Mouse (Mus musculus) heart, embryonic 11.5 days (tissue): ENCODE measurements around the gene Mgmt. TPM values are rescaled to one million over a fixed set of nuclear protein-coding genes. Genes with fewer than 3 reads are reported as not detected.
A peak's percentile ranks its signal among the peaks of the same experiment; 100 is the strongest.

Source experiments
- ATAC-seq: fragments of 200-750 bp; cut with Nextera tagmentation; replicated peaks from 2 replicates; pipeline ENCODE4 v1.8.0; 2017; ENCODE audit warnings: moderate library complexity; ENCODE audit not compliant: insufficient number of reproducible peaks, low FRiP score, low TSS enrichment
- H3K27ac ChIP-seq: fragments of 300-500 bp; sonication (generic); 2 replicates; pipeline ENCODE4 v1.5.1; 2014; ENCODE audit warnings: mild to moderate bottlenecking, low read depth, low read length
- H3K27me3 ChIP-seq: fragments of 300-500 bp; sonication (generic); 2 replicates; pipeline ENCODE4 v1.6.1; 2014; ENCODE audit warnings: mild to moderate bottlenecking, low read length, mixed read lengths; ENCODE audit not compliant: control insufficient read depth, insufficient read depth
- H3K36me3 ChIP-seq: fragments of 300-500 bp; sonication (generic); 2 replicates; pipeline ENCODE4 v1.6.1; 2014; ENCODE audit warnings: mild to moderate bottlenecking, low read length, moderate library complexity, mixed read lengths; ENCODE audit not compliant: control insufficient read depth, insufficient read depth
- H3K4me1 ChIP-seq: fragments of 300-500 bp; sonication (generic); 2 replicates; pipeline ENCODE4 v1.6.1; 2014; ENCODE audit warnings: low read length; ENCODE audit not compliant: control insufficient read depth, insufficient read depth
- H3K4me2 ChIP-seq: fragments of 300-500 bp; sonication (generic); 2 replicates; pipeline ENCODE4 v1.6.1; 2014; ENCODE audit warnings: mild to moderate bottlenecking, moderate library complexity
- H3K4me3 ChIP-seq: fragments of 300-500 bp; sonication (generic); 2 replicates; pipeline ENCODE4 v1.5.1; 2014; ENCODE audit warnings: low read depth, low read length
- H3K9ac ChIP-seq: fragments of 300-500 bp; sonication (generic); 2 replicates; pipeline ENCODE4 v1.6.1; 2014; ENCODE audit warnings: mild to moderate bottlenecking, low read depth, low read length, moderate library complexity
- H3K9me3 ChIP-seq: fragments of 300-500 bp; sonication (generic); replicated peaks from 2 replicates; pipeline ENCODE4 v1.6.1; 2016; ENCODE audit warnings: low read length; ENCODE audit not compliant: control insufficient read depth
- WGBS: fragments of 180-500 bp; shearing (Covaris S2); extraction: QIAGEN DNeasy Blood & Tissue Kit; methylation state at CpG from one replicate; pipeline ENCODE4 v1.1.7; 2014; ENCODE audit not compliant: insufficient replicate concordance; 5-methylcytosine and 5-hydroxymethylcytosine counted together
- polyA plus RNA-seq: library from polyadenylated mRNA; unstranded; fragments of >200 nt; fragmentation: Nextera tagmentation; extraction: Ambion mirVana; gene quantifications from 2 replicates; pipeline ENCODE4 v1.2.1, GENCODE M21; 2014

Mgmt gene
- polyA plus RNA-seq, 1 experiment from 2014 or later = 5.6 TPM

DNA sequence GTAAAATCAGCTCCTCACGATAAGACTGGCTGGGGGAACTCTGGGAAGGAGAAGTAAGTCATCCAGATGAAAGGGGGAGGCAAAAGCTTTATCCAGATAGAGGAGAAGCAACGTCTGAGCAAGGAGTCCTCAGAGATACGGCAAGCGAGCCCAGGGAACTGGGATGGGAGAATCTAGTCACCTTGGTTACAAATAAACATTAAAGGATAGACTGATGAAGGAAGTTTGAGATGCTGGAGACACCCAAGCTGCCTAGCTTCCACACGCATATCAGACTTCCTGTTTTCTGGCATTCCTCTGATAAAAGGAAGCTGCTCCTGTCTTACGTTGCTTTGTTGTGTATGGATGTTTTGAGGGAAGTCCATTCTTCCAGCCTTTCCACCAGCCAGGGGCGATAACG, 42.5 kb upstream of the Mgmt start:
- H3K36me3 ChIP-seq = no peaks in the 10 kb centered on the region
- no peak overlapping the region for H3K9ac ChIP-seq
- H3K4me3 ChIP-seq = no peak overlapping the region
- 40% methylated on average over 8 of the region's 8 CpGs for WGBS
- ATAC-seq = no peak
- no peak overlapping the region for H3K4me2 ChIP-seq
- 0 out of 2 replicates have a peak, but pooled peaks cover 2% of the 10 kb centered on the region for H3K4me1 ChIP-seq
- no peaks in the 10 kb centered on the region for H3K9me3 ChIP-seq
- 0 out of 2 replicates have a peak overlapping the region, but pooled peaks have one; percentile 41 for H3K27ac ChIP-seq
- H3K27me3 ChIP-seq = no peaks in the 10 kb centered on the region

DNA sequence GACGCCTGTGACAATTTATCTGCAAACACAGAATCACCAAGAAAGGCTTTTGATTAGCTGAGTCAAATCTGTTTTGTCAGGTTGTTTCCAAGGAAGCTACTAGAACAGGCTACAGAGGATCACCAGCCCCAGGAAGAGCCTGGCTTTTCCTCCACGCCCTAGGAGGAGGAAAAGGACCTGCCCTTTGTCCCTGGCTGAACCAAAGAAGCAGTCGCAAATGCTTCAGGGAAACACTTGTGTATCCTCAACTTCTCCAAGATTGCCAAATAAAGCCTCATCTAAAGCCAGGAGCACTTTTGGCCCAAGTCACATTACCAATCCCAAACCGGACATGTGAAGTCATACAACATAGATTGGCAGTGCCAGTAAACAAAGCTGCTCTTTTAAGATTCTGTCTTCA, 41.7 kb upstream of the Mgmt start:
- no peak for ATAC-seq
- H3K27ac ChIP-seq = peak overlapping the region; percentile 41; the same call in 1 of the 2 replicates
- no peak overlapping the region for H3K9ac ChIP-seq
- 0 out of 2 replicates have a peak, but pooled peaks cover 2% of the 10 kb centered on the region for H3K4me1 ChIP-seq
- no peak overlapping the region for H3K4me2 ChIP-seq
- no peak overlapping the region for H3K4me3 ChIP-seq
- no peaks in the 10 kb centered on the region for H3K27me3 ChIP-seq
- no peaks in the 10 kb centered on the region for H3K9me3 ChIP-seq
- WGBS = 56% methylated on average over 4 of the region's 4 CpGs
- H3K36me3 ChIP-seq = no peaks in the 10 kb centered on the region

DNA sequence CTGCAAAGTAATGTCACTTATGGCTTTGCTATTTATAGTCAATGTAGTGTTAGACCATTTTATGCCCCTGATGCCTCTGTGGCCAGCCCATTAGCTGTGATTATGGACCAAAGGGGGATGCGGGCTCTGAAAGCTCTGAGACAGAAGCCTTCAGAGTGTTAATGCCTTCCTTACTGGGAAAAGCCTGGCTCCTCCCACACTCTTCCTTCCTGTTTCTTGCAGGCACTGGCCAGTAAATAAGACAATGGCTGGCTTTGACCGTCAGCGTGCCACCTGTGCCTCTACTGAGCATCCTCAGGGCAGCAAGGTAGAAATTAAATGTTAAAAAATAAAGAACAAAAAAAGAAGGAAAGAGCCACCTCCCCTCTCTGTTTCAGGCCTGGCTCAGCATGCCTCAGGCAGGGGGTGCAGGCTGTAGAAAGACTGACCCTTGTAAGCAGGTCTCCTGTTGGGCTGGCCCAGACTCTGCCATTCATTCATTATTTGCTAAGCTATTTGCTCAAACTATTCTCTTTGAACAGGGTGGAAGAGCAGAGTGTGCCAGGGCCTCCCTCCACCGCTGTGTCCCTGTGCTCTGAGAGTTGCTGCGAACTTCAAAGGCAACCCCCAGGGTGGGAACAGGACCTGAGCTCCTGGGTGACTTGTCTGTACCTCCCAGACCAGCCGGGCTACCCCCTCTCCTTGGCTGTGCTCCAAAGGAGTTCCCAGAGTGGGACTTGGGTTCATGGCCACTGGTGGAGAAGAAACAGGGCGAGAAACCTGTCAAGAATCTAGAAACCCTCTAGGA, 29.5 kb upstream of the Mgmt start:
- 29% methylated on average over 7 of the region's 7 CpGs for WGBS
- Histone ChIP-seq H3K36me3 (no peaks in the 10 kb centered on the region), H3K9me3 (no peaks in the 10 kb centered on the region), H3K27ac (no peak overlapping the region), H3K4me3 (no peak overlapping the region), H3K4me1 (peaks cover 8% of the 10 kb centered on the region), H3K4me2 (no peak overlapping the region), H3K9ac (no peak overlapping the region), H3K27me3 (no peaks in the 10 kb centered on the region)
- ATAC-seq = no peak

DNA sequence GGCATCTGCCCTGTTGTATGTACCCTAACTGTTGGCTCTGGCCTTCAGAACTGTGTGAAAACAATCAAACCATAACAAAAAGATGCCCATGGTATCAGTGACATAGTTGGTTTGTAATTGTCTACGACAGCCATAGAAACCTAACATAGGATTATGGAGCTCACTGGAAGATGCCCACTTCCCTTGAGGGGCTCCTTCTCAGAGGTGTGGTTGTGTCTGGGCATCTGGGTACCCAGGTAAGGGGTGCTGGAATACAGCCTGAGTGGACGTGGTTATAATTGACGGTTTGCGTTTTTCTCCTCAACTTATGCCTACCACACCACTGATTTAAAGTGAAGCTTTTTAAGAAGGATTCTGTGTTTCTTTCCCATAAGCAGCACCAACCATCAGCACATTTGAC, 28.5 kb upstream of the Mgmt start:
- ATAC-seq = no peak
- 84% methylated on average over 4 of the region's 4 CpGs for WGBS
- Histone ChIP-seq H3K4me3 (no peak overlapping the region), H3K9me3 (no peaks in the 10 kb centered on the region), H3K4me2 (no peak overlapping the region), H3K36me3 (no peaks in the 10 kb centered on the region), H3K9ac (no peak overlapping the region), H3K27ac (no peak overlapping the region), H3K27me3 (peaks cover 4% of the 10 kb centered on the region; the same call in 1 of the 2 replicates), H3K4me1 (peaks cover 8% of the 10 kb centered on the region)

DNA sequence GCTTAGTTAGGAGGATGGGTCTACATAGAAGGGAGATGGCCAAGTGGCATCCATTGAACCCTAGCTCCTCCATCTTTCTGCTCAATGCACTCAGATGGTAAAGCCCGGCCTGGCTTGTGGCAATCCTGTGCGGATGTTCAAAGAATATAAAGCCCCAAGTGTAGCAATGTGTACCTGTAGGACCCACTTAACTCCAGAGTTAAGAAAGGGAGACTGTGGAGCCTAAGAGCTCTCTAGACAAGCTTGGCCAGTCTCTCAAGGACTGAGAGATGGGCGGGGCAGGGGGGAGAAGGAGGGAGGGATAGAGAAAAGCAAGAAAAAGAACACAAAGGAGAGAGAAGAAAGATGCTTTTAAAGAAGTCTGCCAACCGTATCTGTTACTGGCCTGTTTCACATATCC, 27.9 kb upstream of the Mgmt start:
- H3K27ac ChIP-seq = no peak overlapping the region
- 76% methylated on average over 4 of the region's 4 CpGs for WGBS
- H3K4me2 ChIP-seq = no peak overlapping the region
- H3K27me3 ChIP-seq = peaks cover 4% of the 10 kb centered on the region; the same call in 1 of the 2 replicates
- no peak overlapping the region for H3K4me3 ChIP-seq
- H3K9ac ChIP-seq = no peak overlapping the region
- no peaks in the 10 kb centered on the region for H3K9me3 ChIP-seq
- H3K36me3 ChIP-seq = no peaks in the 10 kb centered on the region
- ATAC-seq = no peak
- H3K4me1 ChIP-seq = peaks cover 8% of the 10 kb centered on the region

DNA sequence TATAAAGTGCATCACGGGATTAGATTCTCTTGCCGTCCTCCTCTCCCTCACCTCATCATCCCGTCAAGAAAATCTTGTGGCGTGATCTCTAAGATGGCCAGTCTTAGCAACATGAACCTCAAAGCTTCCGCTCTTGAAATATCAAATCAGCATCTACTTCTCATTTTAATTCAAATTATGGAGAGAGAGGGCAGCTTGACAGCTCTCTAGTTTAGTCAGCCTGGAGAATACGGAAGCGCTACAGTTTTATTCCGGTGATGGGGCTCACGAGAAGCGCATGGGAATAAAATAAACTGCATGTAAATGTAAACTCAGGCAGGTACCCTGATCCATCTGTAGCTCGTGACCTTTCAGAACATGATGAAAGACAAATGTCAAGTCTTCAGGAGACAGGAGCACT, 22.9 kb upstream of the Mgmt start:
- no peak for ATAC-seq
- no peaks in the 10 kb centered on the region for H3K36me3 ChIP-seq
- H3K9ac ChIP-seq = no peak overlapping the region
- H3K4me3 ChIP-seq = no peak overlapping the region
- H3K4me1 ChIP-seq = no peaks in the 10 kb centered on the region
- H3K27me3 ChIP-seq = peaks cover 7% of the 10 kb centered on the region
- no peak overlapping the region for H3K4me2 ChIP-seq
- no peaks in the 10 kb centered on the region for H3K9me3 ChIP-seq
- WGBS = 73% methylated on average over 11 of the region's 11 CpGs
- no peak overlapping the region for H3K27ac ChIP-seq

DNA sequence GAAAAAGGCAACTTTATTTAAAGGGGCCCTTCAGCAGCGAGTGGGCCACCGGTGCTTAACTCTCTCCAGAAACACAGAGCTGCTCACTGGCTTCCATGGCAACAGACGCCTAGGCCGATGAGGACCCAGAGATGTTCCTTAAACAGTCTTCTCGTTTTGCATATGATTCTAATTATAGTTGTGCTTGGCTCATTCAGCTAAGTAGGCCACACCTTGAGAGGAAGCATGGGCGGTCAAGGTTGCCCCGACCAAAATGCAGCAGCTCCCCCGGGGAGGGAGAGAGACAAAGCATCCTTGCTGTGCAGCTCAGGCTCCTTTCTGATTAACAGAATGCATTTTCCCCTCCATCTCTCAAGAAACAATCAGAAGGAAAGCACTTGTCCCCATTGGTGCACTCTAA, 22.4 kb upstream of the Mgmt start:
- WGBS = 37% methylated on average over 8 of the region's 8 CpGs
- no peak overlapping the region for H3K4me2 ChIP-seq
- H3K36me3 ChIP-seq = no peaks in the 10 kb centered on the region

DNA sequence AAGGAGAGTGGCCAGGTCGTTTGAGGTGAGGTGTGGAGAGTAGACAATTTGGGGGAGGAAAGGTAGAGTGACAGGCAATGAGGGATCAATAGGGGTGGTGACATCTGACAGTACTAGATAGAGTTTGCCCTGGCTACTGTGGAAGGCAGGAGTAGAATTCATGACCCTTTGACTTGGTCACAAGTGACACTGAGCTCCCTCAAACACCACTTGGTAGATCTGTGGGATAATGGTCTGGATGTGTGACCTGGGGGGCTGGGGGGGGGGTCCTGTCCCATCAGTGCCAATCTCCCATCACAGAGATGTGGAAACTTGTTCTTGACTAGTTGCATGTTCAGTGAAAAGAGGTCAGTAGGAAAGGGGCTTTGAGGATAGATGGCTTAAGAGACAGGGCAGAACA, 20.0 kb upstream of the Mgmt start:
- no peak overlapping the region for H3K9ac ChIP-seq
- WGBS = 47% methylated on average over 1 of the region's 1 CpGs
- no peak for ATAC-seq
- H3K36me3 ChIP-seq = no peaks in the 10 kb centered on the region
- H3K4me3 ChIP-seq = no peak overlapping the region
- H3K4me2 ChIP-seq = no peak overlapping the region
- H3K27me3 ChIP-seq = peaks cover 9% of the 10 kb centered on the region
- no peaks in the 10 kb centered on the region for H3K4me1 ChIP-seq
- H3K27ac ChIP-seq = no peak overlapping the region
- H3K9me3 ChIP-seq = no peaks in the 10 kb centered on the region

More for the DNA sequence above, 22.4 kb upstream of the Mgmt start:
- H3K9me3 ChIP-seq = no peaks in the 10 kb centered on the region
- H3K27ac ChIP-seq = no peak overlapping the region
- peaks cover 7% of the 10 kb centered on the region for H3K27me3 ChIP-seq
- H3K4me1 ChIP-seq = no peaks in the 10 kb centered on the region
- ATAC-seq = no peak
- H3K9ac ChIP-seq = no peak overlapping the region
- no peak overlapping the region for H3K4me3 ChIP-seq

DNA sequence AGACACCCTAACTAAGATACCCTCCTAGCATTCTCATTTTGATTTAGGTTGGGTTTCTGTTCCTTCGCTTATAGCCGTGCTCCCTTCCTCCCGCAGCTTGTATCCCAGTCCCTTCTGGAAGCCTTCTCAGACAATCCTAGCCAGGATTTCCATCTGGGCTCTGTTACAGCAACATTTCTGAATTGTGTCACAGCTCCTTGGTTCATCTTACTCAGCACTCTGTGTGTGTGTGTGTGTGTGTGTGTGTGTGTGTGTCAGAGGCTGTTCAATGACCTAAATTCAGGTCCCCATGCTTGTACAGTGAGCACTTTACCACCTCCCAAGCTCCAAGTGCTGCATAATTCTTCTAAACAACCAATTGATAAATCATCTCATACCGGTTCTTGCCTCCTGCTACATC, 14.0 kb upstream of the Mgmt start:
- Histone ChIP-seq H3K4me1 (no peaks in the 10 kb centered on the region), H3K9ac (no peak overlapping the region), H3K27ac (no peak overlapping the region), H3K27me3 (peaks cover 5% of the 10 kb centered on the region), H3K9me3 (no peaks in the 10 kb centered on the region), H3K4me3 (no peak overlapping the region), H3K36me3 (no peaks in the 10 kb centered on the region), H3K4me2 (no peak overlapping the region)
- ATAC-seq = no peak
- WGBS = 89% methylated on average over 4 of the region's 4 CpGs
